Mouse (Mus musculus) adrenal gland, postnatal 10 days (tissue): ENCODE data around the gene Mup6. TPM values are rescaled to one million over a fixed set of nuclear protein-coding genes. Genes with fewer than 3 reads are reported as not detected.
"Not testable (repeated sequence)": the region's sequence is repeated elsewhere in the genome, so short reads cannot be mapped to it uniquely, and the experiment has no call there.

Source experiments
- DNase-seq: peaks from one replicate; pipeline ENCODE4 v3.0.0; 2021; ENCODE audit warnings: mixed read lengths
- long read RNA-seq, 2 experiments: library from polyadenylated mRNA; stranded (forward); transcript quantifications; one replicate each; pipeline ENCODE4 v2.0.0; 2021
- total RNA-seq, 2 experiments: library from RNA; stranded (reverse); gene quantifications; 2 replicates each; pipeline ENCODE4 v1.2.3; 2021

The Mup6 gene
- total RNA-seq: not detected
- long read RNA-seq, experiment 1: 0 reads
- long read RNA-seq, experiment 2: 0 reads

DNA sequence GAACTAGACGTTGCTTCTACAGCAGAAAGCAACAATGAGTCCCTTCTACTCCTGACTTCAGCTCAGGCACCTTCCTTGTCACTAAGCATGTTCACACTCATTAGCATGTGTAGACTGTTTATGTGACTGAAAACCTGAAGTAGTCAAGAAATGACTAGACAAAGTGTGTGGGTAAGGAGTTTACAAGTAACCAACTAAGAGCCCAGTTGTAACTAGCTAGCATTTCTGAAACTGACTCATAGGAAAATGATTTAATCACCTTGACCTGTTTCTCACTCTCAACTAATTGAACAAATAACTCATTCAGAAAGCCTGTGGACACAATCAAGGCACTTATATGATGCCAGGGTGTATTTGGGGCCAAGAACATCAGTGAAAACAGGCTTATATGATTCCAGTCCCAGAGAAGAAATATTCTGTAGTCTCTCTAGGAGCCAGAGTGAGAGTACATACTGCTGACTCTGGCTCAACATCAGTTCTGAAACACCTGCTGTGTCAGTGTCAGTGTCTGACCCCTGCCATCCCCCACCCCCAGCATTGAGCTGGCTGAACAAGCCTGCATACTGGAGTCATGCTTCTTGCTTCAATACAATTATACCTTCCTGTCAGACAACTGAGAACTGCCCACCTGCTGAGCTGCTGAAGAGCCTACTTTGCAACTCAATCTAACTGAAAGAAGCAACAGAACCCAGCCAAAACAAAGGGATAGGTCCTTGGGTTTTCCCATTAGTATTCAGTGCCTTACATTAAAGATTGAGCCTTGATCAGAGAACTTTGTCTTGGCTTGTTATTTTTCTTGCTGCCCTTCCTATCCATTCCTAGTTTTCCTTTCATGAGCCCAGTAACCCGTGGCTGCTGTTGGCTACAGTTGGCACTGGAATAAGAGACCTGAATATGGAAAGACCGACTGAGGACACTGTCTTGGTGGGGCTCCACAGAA lies at the start of gene Mup6:
Gene Mup6, plus strand, starts transcription at position 890 of the 940 bp plus-strand sequence.
- no peak for DNase-seq

DNA sequence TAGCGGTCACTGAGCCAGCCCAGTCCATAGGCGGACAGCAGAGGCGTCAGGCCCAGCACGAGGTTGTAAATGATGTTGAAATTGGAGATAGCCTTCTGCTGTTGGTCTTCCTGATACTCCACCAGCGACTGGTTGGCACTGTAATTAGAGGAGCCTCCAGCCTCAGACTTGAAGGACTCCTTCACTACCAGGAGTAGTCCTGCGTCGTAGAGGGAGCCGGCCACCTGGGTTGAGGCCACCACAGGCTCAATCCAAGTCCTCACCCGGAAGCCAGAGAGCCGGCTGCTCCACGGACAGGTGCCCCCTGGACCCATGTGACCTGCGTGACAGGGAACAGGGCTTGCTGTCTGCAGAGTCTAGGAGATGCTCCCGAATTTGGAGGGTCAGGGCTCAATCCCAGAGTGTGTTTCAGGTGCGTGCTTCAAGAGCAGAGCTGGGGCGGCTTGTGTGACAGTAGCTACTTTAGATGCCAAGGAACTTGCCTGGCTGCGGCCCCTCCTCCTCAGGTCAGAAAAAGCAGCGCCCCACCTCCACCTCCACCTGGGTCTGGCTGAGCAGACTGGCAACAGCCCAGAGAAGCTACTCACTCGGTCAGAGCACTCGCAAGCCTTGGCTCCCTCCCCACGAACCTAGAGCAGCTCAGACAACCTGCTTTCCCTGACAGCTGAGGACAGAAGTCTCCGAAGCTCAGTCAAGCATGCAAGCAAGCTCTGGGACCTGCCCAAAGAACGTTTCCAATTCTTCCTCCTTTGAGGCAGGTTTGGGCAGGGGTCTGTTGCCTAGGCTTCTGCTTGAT lies 49.3 kb upstream of the Mup6 start, which contains the start of gene Slc46a2:
Gene Slc46a2, minus strand, starts transcription at position 449 of the 796 bp plus-strand sequence.
- DNase-seq: no peak

DNA sequence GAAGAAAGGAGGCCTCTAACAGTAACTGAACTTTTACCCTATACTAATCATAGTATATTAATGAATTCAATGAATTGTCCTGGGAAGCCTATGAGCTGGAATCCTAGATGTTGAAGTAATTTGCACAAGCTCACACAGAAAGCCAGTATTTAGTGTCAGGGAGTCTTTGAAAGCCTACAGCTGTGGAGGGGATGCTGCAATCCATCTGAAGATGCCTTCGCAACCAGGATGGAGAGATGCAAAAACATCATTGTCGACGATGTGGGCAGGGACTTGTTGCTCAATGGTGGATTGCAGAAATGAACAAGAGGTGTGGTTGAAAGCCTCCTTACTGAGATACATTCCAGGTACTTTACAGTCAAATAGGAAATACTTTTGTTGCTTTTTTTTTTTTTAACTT lies 46.1 kb upstream of the Mup6 start:
- no peak for DNase-seq

DNA sequence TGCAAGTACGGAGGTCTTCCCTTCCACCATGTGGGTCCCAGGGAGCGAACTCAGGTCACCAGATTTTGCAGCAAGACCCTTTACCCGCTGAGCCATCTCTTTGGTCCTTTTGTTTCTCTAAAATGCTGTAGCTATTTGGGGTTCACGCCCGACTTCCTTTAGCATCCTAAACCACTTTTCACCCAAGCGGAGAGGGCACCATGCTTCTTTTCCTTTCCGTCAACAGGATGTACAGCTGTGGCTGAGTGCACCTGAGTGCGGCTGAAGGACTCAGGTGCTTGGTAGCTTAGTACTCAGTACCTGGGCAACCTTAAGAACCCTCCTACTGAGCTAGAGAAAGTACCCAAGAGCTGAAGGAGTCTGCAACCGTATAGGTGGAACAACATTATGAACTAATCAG lies 39.0 kb upstream of the Mup6 start:
- no peak for DNase-seq

DNA sequence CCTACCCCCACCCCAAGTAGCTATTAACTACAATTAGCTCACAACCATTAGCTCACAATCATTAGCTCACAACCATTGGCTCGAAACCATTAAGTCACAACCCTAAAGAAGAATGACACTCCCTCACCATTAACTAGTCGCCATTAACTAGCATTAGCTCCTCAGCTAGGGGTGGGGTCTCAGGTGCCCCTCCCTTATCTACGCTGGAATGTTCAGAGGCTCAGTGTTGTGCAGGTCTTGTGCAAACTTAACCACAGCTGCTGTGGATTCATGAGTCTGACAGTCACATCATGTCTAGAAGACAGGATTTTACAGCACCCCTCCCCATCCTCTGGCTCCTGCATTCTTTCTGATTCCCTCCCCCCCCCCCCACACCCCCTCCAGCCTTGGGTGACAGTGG lies 36.4 kb upstream of the Mup6 start:
- DNase-seq: no peak

DNA sequence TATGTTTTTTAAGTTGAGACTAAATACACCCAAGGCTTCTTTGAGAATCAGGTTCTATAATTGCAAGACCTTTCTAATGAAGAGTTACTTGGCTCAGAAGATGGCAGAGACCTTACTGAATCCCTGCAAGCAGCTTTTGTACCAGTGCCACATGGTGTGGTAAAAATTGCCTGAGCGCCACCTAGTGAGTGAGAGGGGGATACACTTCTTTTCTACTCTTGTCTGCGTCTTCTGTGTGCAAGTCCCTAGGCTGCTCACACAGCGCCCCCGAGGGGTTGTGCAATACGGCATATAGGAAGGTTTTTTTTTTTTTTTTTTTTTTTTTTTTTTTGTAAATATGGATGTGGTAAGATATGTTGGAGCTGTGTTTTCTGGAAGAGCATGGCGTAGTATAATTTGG lies 35.7 kb upstream of the Mup6 start:
- DNase-seq: peak; percentile 63

DNA sequence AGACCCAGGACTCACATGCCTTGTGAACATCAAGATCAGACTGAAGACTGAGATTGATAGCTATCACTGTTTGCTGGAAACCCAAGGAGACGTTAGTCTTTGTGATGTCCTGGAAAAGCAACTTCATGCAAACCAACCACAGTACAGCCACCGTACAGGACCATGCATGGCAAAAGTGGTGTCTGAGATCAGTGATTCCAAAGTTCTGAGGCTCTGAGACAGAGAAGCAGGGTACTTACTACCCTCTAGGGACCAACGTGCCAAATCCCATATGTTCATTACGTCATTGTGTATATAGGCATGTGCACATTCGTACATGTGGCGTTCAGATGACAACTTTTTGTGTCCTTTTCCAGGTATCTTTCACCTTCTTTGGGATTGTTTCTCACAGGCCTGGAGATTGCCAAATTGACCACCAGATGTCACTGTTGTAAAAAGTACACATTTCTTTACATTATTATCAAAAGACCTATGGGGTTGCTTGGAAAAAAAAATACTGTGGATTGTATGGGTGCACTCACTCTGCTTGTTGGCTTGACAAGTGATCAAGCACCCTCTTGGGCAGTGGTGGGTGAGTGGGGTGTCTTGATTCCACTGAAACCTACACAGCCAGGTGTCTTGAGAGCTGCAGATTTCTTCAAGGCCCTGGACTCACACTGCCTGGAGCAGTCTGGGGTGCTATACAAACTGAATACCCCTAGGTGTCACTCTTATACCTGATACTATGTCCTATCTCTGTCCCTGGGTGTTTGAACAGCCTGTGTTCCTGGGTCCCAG lies 31.4 kb upstream of the Mup6 start:
- DNase-seq: no peak

DNA sequence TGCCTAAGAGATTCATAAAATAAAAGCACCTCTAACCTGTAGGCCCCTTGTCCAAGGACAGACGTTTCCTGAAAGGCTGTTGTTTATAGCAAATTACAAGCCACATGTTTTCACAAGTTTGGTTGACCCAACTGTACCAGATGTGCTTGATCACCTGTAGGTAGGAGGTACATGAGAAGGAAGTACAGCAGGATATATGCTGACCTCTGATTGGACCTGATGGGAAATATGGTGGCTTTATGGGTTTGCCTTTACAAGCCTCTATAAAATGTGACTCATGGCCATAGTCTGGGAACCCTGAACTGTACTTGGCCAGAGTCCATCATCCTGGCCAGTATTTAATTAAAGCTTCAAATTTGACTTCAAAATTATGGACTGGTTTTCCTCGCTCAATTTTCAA lies 26.6 kb upstream of the Mup6 start:
- DNase-seq: no peak

DNA sequence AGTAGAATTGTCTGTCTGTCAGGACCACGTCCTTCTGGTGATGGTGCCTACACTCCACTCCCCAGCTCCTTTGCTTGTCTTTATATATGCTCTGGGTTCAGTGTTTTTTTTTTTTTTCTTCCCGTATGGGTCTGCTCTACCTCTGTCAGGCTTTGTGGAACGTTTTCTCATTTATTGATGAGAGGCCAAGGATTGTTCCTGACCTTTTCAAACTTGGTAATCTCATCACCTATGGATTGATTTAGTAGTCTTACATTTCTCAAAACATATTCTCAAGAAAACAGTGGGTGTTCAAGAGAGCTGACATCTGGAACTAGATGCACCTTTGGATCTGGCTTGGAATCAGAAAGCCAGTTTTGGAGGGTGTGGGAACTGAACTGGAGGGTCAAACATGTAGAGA lies 3.5 kb upstream of the Mup6 start, which contains the start of gene Mup4:
Gene Mup4, minus strand, starts transcription at position 101 of the 400 bp plus-strand sequence.
- DNase-seq: no peak

DNA sequence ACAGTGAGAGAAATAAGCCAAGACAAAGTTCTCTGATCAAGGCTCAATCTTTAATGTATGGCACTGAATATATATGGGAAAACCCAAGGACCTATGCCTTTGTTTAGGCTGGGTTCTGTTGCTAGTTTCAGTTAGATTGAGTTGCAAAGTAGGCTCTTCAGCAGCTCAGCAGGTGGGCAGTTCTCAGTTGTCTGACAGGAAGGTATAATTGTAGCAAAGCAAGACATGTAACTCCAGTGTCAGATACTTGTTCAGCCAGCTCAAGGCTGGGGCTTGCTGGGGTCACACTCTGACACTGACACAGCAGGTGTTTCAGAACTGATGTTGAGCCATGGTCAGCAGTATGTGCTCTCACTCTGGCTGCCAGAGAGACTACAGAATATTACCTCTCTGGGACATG lies 33.8 kb downstream of the Mup6 start:
- DNase-seq: not testable (repeated sequence)

DNA sequence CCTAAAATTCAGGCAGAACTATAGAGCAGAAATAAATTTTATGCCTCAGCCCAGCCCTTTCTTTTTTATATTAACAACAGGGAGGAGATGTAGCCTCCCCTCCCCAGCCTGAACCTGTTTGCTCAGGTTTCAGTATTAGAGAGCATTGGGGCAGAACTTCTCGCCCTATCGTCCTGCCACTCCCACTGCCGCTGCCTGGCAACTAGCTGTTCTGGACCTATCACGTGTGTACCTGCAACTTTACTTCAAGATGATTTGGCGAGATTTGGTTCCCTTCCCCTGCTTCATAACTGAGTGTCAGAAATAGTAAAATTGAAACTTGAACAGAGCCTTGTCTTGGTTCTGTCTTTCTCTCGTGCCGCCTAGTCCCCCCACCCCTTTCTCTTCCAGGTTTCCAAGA lies 56.0 kb downstream of the Mup6 start:
- DNase-seq: not testable (repeated sequence)

DNA sequence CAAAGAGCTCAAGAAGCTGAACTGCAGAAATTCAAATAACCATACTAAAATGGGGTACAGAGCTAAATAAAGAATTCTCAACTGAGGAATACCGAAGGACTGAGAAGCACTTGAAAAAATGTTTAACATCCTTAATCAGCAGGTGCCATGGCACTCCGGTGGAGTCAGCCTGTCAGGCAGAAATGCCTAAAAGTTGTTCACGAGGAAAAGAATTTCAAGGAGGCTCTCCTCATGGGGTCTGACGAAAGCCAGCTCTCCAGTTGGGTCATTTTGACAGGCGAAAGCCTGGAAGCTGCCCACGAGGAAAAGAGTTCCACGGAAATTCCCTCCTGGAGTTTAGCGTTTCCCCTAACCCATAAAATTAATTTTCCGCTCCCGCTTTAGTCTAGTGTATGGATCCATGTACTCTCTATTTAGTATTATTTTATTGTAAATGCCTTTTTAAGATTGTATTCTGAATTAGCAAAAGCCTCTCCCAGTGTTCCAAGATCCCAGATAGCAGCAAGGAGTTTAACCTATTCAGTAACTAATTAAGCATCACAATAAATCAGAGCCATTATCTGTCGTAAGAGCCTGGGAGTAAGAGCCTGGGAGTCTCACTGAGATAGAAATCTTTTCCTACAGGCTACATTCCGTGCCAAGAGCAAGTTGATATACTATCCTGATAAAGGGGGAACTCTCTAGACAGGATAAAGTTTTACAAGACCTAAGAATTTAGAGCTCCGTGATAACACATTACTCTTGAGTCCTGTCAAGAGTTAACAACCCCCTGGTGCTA lies 65.4 kb downstream of the Mup6 start:
- not testable (repeated sequence) for DNase-seq

Other genes with a start within 250 kb of the Mup6 start
- gene Inip, start 162.7 kb upstream of the Mup6 start, total RNA-seq: 10 to 100 TPM; 12.6 to 18.3 TPM
- gene Snx30, start 158.5 kb upstream of the Mup6 start, total RNA-seq: 1 to 10 TPM; 8.0 to 8.9 TPM
- not detected for gene Slc46a2, start 49.2 kb upstream of the Mup6 start, total RNA-seq
- gene Mup4, start 3.6 kb upstream of the Mup6 start, total RNA-seq: not detected
- gene Mup7, start 106.2 kb downstream of the Mup6 start, total RNA-seq: not detected
- gene Mup2, start 190.0 kb downstream of the Mup6 start, total RNA-seq: not detected